Mouse (Mus musculus): Measurements from ENCODE around the gene Immp2l.

DNA sequence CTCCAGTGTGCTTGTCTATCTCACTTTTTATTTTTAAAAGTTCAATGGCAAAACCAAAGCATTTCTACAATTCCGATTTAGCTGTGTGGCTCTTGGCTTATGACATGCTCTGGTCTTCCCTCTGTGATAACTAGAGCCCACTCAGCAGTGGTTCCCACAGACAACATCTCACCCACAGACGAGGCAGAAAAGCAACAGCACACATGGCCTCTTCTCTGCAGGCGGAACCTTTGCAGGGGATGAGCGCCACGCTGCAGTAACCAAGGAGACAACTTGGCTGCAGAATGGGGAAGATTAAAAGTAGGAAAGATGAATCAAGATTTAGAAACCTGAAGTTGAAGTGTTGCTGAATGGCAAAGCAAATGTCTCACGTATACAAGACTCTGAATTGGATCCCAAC is 597.5 kb downstream of the Immp2l start:
- TF ChIP-seq CTCF (conservative IDR thresholded peaks at IDR 0.05; ENCODE audit: insufficient read depth, insufficient read length, low read depth, low read length), result no peak
- TF ChIP-seq POLR2A (IDR thresholded peaks at IDR 0.05; ENCODE audit: low read depth, low read length), result no peak

All from kidney, adult 2 months (tissue).